Mouse (Mus musculus) thymus, adult 2 months (tissue): Measurements from ENCODE around the gene Haus2.

Source experiments
- CTCF ChIP-seq: fragments of 200-500 bp; IDR thresholded peaks from 2 replicates; pipeline ENCODE4 v1.5.1; 2012; ENCODE audit warnings: mild to moderate bottlenecking, control low read depth, low read length, moderate library complexity, borderline replicate concordance; ENCODE audit not compliant: control insufficient read depth, poor library complexity, insufficient read depth; ENCODE audit errors: extremely low read depth
- POLR2A ChIP-seq: fragments of 200-500 bp; IDR thresholded peaks from 2 replicates; pipeline ENCODE4 v1.6.1; 2012; ENCODE audit warnings: mild to moderate bottlenecking, low read length, control low read depth, moderate library complexity; ENCODE audit not compliant: control insufficient read depth, poor library complexity, insufficient read depth; ENCODE audit errors: extremely low read depth

- TF ChIP-seq CTCF: peak; percentile 50; the same call in 1 of the 2 replicates
- TF ChIP-seq POLR2A: peak; percentile 79
Observed at GRCm38 (mm10) chr2:120566886-120567797, 42.0 kb upstream of the Haus2 start, which contains the start of gene Snap23.
